Mouse (Mus musculus) CH12.LX (cell line): ENCODE results near the gene Dnph1. TPM values are rescaled to one million over a fixed set of nuclear protein-coding genes. Genes with fewer than 3 reads are reported as not detected.

ENCODE experiments used
- DNase-seq: peaks from one replicate; pipeline ENCODE4 v3.0.0-alpha.2; 2013; ENCODE audit errors: extremely low read depth
- H3K27ac ChIP-seq: 2 replicates; pipeline ENCODE4 v1.5.1; 2012; ENCODE audit warnings: low read depth, mild to moderate bottlenecking, control low read depth, moderate library complexity; ENCODE audit not compliant: insufficient read depth
- H3K27me3 ChIP-seq: replicated peaks from 2 replicates; pipeline ENCODE3; 2012; ENCODE audit warnings: inconsistent platforms
- H3K36me3 ChIP-seq, 2 experiments: replicated peaks in 1 of 2; 2 replicates each; pipeline versions ENCODE3 to v1.6.1; 2012; ENCODE audit warnings: inconsistent platforms in 1 of 2, low read length in 1 of 2, mild to moderate bottlenecking in 1 of 2, mixed read lengths in 1 of 2, moderate library complexity in 1 of 2; ENCODE audit not compliant: control insufficient read depth in 1 of 2, insufficient read depth in 1 of 2
- H3K4me1 ChIP-seq, 2 experiments: 2 replicates each; pipeline ENCODE4 v1.6.1; 2012; ENCODE audit warnings: inconsistent platforms in 1 of 2, moderate library complexity in 1 of 2; ENCODE audit not compliant: insufficient read depth in 2 of 2, control insufficient read depth in 1 of 2
- H3K4me2 ChIP-seq: 2 replicates; pipeline ENCODE4 v1.6.1; 2012; ENCODE audit warnings: low read depth, mild to moderate bottlenecking, control low read depth; ENCODE audit not compliant: poor library complexity, insufficient read depth, severe bottlenecking
- H3K4me3 ChIP-seq, 3 experiments: fragments of 150-350 bp in 1 of 3; sonication (generic) in 1 of 3; replicated peaks in 1 of 3; 2 replicates each; pipeline versions ENCODE3 to v1.5.1; 2011 to 2012; ENCODE audit warnings: low read depth in 2 of 3, low read length in 2 of 3, mild to moderate bottlenecking in 2 of 3, moderate library complexity in 2 of 3, control low read depth in 1 of 3, improper control_type of control experiment in 1 of 3, inconsistent platforms in 1 of 3, mixed read lengths in 1 of 3; ENCODE audit not compliant: poor library complexity in 1 of 3
- H3K79me2 ChIP-seq: replicated peaks from 2 replicates; pipeline ENCODE4 v1.6.1; 2012; ENCODE audit warnings: mild to moderate bottlenecking, moderate library complexity; ENCODE audit not compliant: control insufficient read depth, poor library complexity, insufficient read depth, severe bottlenecking; ENCODE audit errors: extremely low read depth
- H3K9ac ChIP-seq: 2 replicates; pipeline ENCODE4 v1.6.1; 2012; ENCODE audit warnings: low read depth, mild to moderate bottlenecking, control low read depth, moderate library complexity; ENCODE audit not compliant: insufficient read depth
- H3K9me3 ChIP-seq: replicated peaks from 2 replicates; pipeline ENCODE3; 2012; ENCODE audit warnings: low read length, inconsistent platforms, mixed read lengths
- BHLHE40 ChIP-seq: IDR thresholded peaks from 2 replicates; pipeline ENCODE4 v1.6.1; 2011; ENCODE audit warnings: mild to moderate bottlenecking, low read depth, low read length, improper control_type of control experiment
- E2F4 ChIP-seq: IDR thresholded peaks from 2 replicates; pipeline ENCODE4 v1.6.1; 2011; ENCODE audit warnings: low read depth, low read length, improper control_type of control experiment; ENCODE audit not compliant: insufficient replicate concordance
- EP300 ChIP-seq: IDR thresholded peaks from 2 replicates; pipeline ENCODE4 v1.6.1; 2011; ENCODE audit warnings: low read length, improper control_type of control experiment
- HCFC1 ChIP-seq: IDR thresholded peaks from 2 replicates; pipeline ENCODE4 v1.6.1; 2012; ENCODE audit warnings: low read depth, mild to moderate bottlenecking, inconsistent platforms, low read length, improper control_type of control experiment
- JUN ChIP-seq: IDR thresholded peaks from 2 replicates; pipeline ENCODE4 v1.6.1; 2011; ENCODE audit warnings: low read depth, mild to moderate bottlenecking, low read length, improper control_type of control experiment, moderate library complexity; ENCODE audit not compliant: insufficient read depth
- JUND ChIP-seq: conservative IDR thresholded peaks from 2 replicates; pipeline ENCODE4 v1.6.1; 2011; ENCODE audit warnings: low read depth, low read length, improper control_type of control experiment
- KAT2A ChIP-seq: IDR thresholded peaks from 2 replicates; pipeline ENCODE4 v1.6.1; 2012; ENCODE audit warnings: low read length, improper control_type of control experiment, inconsistent platforms; ENCODE audit not compliant: insufficient replicate concordance
- MAFK ChIP-seq: IDR thresholded peaks from 2 replicates; pipeline ENCODE4 v1.6.1; 2011; ENCODE audit warnings: low read length, improper control_type of control experiment; ENCODE audit not compliant: insufficient replicate concordance
- MAX ChIP-seq: IDR thresholded peaks from 2 replicates; pipeline ENCODE4 v1.6.1; 2011; ENCODE audit warnings: low read length, improper control_type of control experiment
- MXI1 ChIP-seq: IDR thresholded peaks from 2 replicates; pipeline ENCODE4 v1.6.1; 2011; ENCODE audit warnings: mild to moderate bottlenecking, low read depth, low read length, improper control_type of control experiment
- NELFE ChIP-seq: IDR thresholded peaks from 2 replicates; pipeline ENCODE4 v1.6.1; 2011; ENCODE audit warnings: low read depth, low read length, improper control_type of control experiment
- NRF1 ChIP-seq: IDR thresholded peaks from 2 replicates; pipeline ENCODE4 v1.6.1; 2014; ENCODE audit warnings: low read depth, mild to moderate bottlenecking, inconsistent platforms, low read length, improper control_type of control experiment, moderate library complexity
- POLR2A ChIP-seq: IDR thresholded peaks from 2 replicates; pipeline ENCODE4 v1.6.1; 2011; ENCODE audit warnings: low read depth, mild to moderate bottlenecking, improper control_type of control experiment, low read length
- RAD21 ChIP-seq: IDR thresholded peaks from 2 replicates; pipeline ENCODE4 v1.6.1; 2011; ENCODE audit warnings: low read depth, mild to moderate bottlenecking, low read length, improper control_type of control experiment, moderate library complexity
- RCOR1 ChIP-seq: conservative IDR thresholded peaks from 2 replicates; pipeline ENCODE4 v1.6.1; 2012; ENCODE audit warnings: low read depth, mild to moderate bottlenecking, inconsistent platforms, low read length, improper control_type of control experiment
- SIN3A ChIP-seq: IDR thresholded peaks from 2 replicates; pipeline ENCODE4 v1.6.1; 2012; ENCODE audit warnings: low read length, improper control_type of control experiment, inconsistent platforms
- TCF12 ChIP-seq: IDR thresholded peaks from 2 replicates; pipeline ENCODE4 v1.6.1; 2014; ENCODE audit warnings: low read depth, mild to moderate bottlenecking, inconsistent platforms, low read length, improper control_type of control experiment
- UBTF ChIP-seq: IDR thresholded peaks from 2 replicates; pipeline ENCODE4 v1.6.1; 2012; ENCODE audit warnings: low read depth, mild to moderate bottlenecking, inconsistent platforms, low read length, improper control_type of control experiment, moderate library complexity
- ZC3H11A ChIP-seq: IDR thresholded peaks from 2 replicates; pipeline ENCODE4 v1.6.1; 2012; ENCODE audit warnings: low read depth, mild to moderate bottlenecking, inconsistent platforms, low read length, improper control_type of control experiment
- ZKSCAN1 ChIP-seq: IDR thresholded peaks from 2 replicates; pipeline ENCODE4 v1.6.1; 2012; ENCODE audit warnings: low read depth, inconsistent platforms, low read length, improper control_type of control experiment, borderline replicate concordance
- ZMIZ1 ChIP-seq: IDR thresholded peaks from 2 replicates; pipeline ENCODE4 v1.6.1; 2012; ENCODE audit warnings: low read depth, mild to moderate bottlenecking, inconsistent platforms, low read length, improper control_type of control experiment
- ZNF384 ChIP-seq: IDR thresholded peaks from 2 replicates; pipeline ENCODE4 v1.6.1; 2012; ENCODE audit warnings: low read depth, low read length, improper control_type of control experiment, inconsistent platforms
- dilution Hi-C: fragments of 300-500 bp; cut with MboI; formaldehyde crosslinking; loops from 2 replicates; pipeline ENCODE4 v1.14.3; 2020; ENCODE audit warnings: low sequenced_read_pairs; ENCODE audit not compliant: extremely low pct_unique_long_range_greater_than_20kb, extremely low pct_ligation_motif_present
- in situ Hi-C: fragments of 300-500 bp; cut with MboI; formaldehyde crosslinking; loops from 3 replicates; pipeline ENCODE4 v1.14.3; 2019; ENCODE audit warnings: low sequenced_read_pairs, low pct_ligation_motif_present, low pct_unique_long_range_greater_than_20kb, mixed read lengths
- polyA plus RNA-seq: library from polyadenylated mRNA; unstranded; fragments of >175 nt; gene quantifications from 2 replicates; pipeline ENCODE4 v1.2.1, GENCODE M21; 2012; ENCODE audit warnings: low read depth; ENCODE audit not compliant: insufficient read length
- total RNA-seq, 2 experiments: library from RNA; depleted of rRNA; stranded (reverse); fragments of 300-350 nt in 1 of 2; fragments of >200 nt in 1 of 2; gene quantifications; 2 replicates each; pipeline ENCODE4 v1.2.3; 2012 to 2014

The Dnph1 gene
- total and polyA plus RNA-seq, 3 experiments = 18.5 to 30.2 (median 28.4) TPM

DNA sequence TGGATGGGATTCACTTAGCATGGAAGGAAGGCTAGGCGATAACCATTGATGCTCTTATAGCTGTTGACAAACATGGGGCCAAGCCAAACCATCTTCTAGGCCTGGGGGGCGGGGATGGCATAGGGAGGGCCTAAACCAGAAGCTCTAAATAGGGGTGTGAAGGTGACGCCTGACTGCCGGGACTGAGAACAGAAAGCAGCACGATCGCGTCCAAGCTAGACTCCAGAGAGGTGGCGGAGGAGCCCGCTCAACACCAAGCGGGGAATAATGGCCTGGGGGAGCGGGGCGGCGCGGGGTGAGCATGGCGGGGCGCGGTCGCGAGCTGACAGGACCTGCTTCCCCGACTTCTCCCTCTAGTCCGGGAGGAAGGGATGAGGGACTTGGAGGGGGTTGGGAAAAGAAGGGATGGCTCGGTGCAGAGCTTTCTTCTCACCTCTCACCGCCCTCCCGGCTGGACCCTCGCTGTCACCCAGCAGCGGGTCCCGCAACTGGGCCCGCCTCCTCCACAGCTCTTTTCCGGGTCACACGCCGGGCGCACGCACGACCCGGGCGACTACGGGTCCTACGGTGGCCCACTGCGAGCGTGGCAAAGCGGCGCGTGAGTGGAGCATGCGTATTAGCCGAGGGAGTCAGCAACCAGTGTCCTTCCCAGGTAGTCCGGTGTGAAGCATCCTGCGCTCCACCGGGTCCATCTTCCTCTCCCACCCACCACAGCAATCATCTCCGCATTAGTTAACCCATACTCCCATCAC is 49.5 kb downstream of the Dnph1 start, which contains the start of gene Cul9:
TSS of gene Cul9 (minus strand) at position 576 of the 752 bp plus-strand sequence.
- DNase-seq = no peak
- no peak within 1 kb of the TSS for H3K9ac ChIP-seq
- H3K4me2 ChIP-seq = no peak within 1 kb of the TSS

GRCm38 (mm10) chr17:46546591-46546990 is 50.1 kb downstream of the Dnph1 start:
- Histone ChIP-seq H3K79me2 (no peaks in the 10 kb centered on the region), H3K36me3 (peaks cover 31 to 54% of the 10 kb centered on the region in 2 experiments), H3K9ac (no peak overlapping the region), H3K9me3 (no peaks in the 10 kb centered on the region), H3K4me2 (no peak overlapping the region), H3K27me3 (no peaks in the 10 kb centered on the region), H3K4me1 (peaks cover 2 to 3% of the 10 kb centered on the region in 2 experiments; a peak in 3 of 4 replicates), H3K27ac (no peak overlapping the region), H3K4me3 (no peak overlapping the region)
- no peak for DNase-seq
- in situ Hi-C loops (no loop called here), dilution Hi-C loops (no loop called here)
- TF ChIP-seq NELFE (no peak), MAX (no peak), TCF12 (no peak), UBTF (no peak), MXI1 (no peak), HCFC1 (no peak), JUN (no peak), ZNF384 (no peak), KAT2A (no peak), RAD21 (no peak), ZKSCAN1 (no peak), ZMIZ1 (no peak), POLR2A (no peak), ZC3H11A (no peak), JUND (no peak)

More for the DNA sequence above, 49.5 kb downstream of the Dnph1 start, which contains the start of gene Cul9:
- Histone ChIP-seq H3K4me1 (no peaks in the 10 kb centered on the region), H3K79me2 (no peaks in the 10 kb centered on the region), H3K27ac (no peak within 1 kb of the TSS), H3K9me3 (no peaks in the 10 kb centered on the region), H3K27me3 (no peaks in the 10 kb centered on the region), H3K36me3 (peaks cover 26 to 49% of the 10 kb centered on the region in 2 experiments), H3K4me3 (no peak within 1 kb of the TSS)
- in situ Hi-C loops = no loop called here
- no peak for TF ChIP-seq MAX
- TF ChIP-seq E2F4 = no peak
- no peak for TF ChIP-seq RCOR1
- no peak for TF ChIP-seq ZKSCAN1
- no peak for TF ChIP-seq NRF1
- no peak for TF ChIP-seq ZC3H11A
- TF ChIP-seq UBTF = no peak
- no peak for TF ChIP-seq RAD21
- no peak for TF ChIP-seq SIN3A
- no peak for TF ChIP-seq EP300
- no peak for TF ChIP-seq HCFC1
- TF ChIP-seq ZNF384 = no peak
- no peak for TF ChIP-seq MAFK
- TF ChIP-seq JUND = no peak
- no peak for TF ChIP-seq KAT2A
- TF ChIP-seq BHLHE40 = no peak
- dilution Hi-C loops = no loop called here
